Mouse (Mus musculus): ENCODE data around the gene Gtf2f2.

Gtf2f2 gene

GRCm38 (mm10) chr14:76010102-76011061, at the start of gene Gtf2f2:
Gene Gtf2f2 (minus strand): TSS chr14:76010865.
- DNase-seq, result peak; percentile 90 to 94

GRCm38 (mm10) chr14:76059441-76059840, 48.8 kb upstream of the Gtf2f2 start:
- no peak for DNase-seq

- DNase-seq, result no peak
These were observed 43.1 kb upstream of the Gtf2f2 start for GRCm38 (mm10) chr14:76053726-76054125.

- DNase-seq, result no peak
These were observed 41.3 kb upstream of the Gtf2f2 start for GRCm38 (mm10) chr14:76051966-76052365.

- DNase-seq, result no peak
These were observed 35.1 kb upstream of the Gtf2f2 start for GRCm38 (mm10) chr14:76045767-76046166.

GRCm38 (mm10) chr14:76044164-76044557, 33.5 kb upstream of the Gtf2f2 start:
- DNase-seq, result no peak

- DNase-seq, result no peak
These were observed 32.8 kb upstream of the Gtf2f2 start for GRCm38 (mm10) chr14:76043251-76044163.

GRCm38 (mm10) chr14:76033221-76033637, 22.6 kb upstream of the Gtf2f2 start:
- DNase-seq, result no peak

GRCm38 (mm10) chr14:76032671-76033136, 22.0 kb upstream of the Gtf2f2 start:
- DNase-seq, result no peak

- no peak for DNase-seq
These were observed 20.6 kb upstream of the Gtf2f2 start for GRCm38 (mm10) chr14:76031117-76031842.

GRCm38 (mm10) chr14:76024641-76025040, 14.0 kb upstream of the Gtf2f2 start:
- DNase-seq, result no peak

- DNase-seq, result no peak
These were observed 10.5 kb upstream of the Gtf2f2 start for GRCm38 (mm10) chr14:76020927-76021719.

GRCm38 (mm10) chr14:76020259-76020785, 9.7 kb upstream of the Gtf2f2 start:
- no peak for DNase-seq

- DNase-seq, result no peak
These were observed 7.3 kb upstream of the Gtf2f2 start for GRCm38 (mm10) chr14:76017785-76018490.

- no peak for DNase-seq
These were observed 3.7 kb upstream of the Gtf2f2 start for GRCm38 (mm10) chr14:76014331-76014730.

- no peak for DNase-seq
These were observed 395 bp upstream of the Gtf2f2 start for GRCm38 (mm10) chr14:76011062-76011457.

GRCm38 (mm10) chr14:76009185-76009584, 1.5 kb downstream of the Gtf2f2 start:
- no peak for DNase-seq

GRCm38 (mm10) chr14:76008174-76008573, 2.5 kb downstream of the Gtf2f2 start:
- no peak for DNase-seq

GRCm38 (mm10) chr14:76005011-76005410, 5.7 kb downstream of the Gtf2f2 start:
- no peak for DNase-seq

- DNase-seq, result no peak
These were observed 8.9 kb downstream of the Gtf2f2 start for GRCm38 (mm10) chr14:76001781-76002180.

GRCm38 (mm10) chr14:75998082-75998481, 12.6 kb downstream of the Gtf2f2 start:
- DNase-seq, result no peak
